Mouse (Mus musculus) ES-Bruce4 (cell line): ENCODE data around the gene Plscr3.

Experiments
- CTCF ChIP-seq: IDR thresholded peaks from one replicate; pipeline ENCODE4 v1.8.1; 2011; ENCODE audit warnings: low read depth, low read length
- POLR2A ChIP-seq: IDR thresholded peaks from one replicate; pipeline ENCODE4 v1.8.1; 2011; ENCODE audit warnings: low read length; ENCODE audit not compliant: insufficient read depth

DNA sequence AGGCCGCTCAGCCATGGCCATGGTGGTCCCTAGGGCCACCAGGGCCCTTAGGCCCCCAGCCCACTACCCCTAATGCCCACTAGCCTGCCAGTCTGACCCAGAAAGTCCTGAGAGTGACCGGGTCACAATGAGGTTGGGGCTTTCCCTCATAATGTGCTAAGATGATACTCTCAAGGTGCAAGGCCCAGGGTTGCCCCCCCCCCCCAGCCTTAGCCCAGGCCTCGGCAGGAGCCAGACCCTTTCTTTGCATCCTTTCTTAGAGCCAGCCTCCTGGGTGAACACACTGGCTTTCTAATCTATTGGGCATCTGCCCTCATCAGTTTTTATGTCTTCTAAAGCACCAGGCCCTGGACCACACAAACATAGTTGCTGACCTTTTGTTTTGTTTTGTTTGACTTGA is 24.1 kb upstream of the Plscr3 start, which contains the start of gene Spem1:
- TF ChIP-seq CTCF (no peak), POLR2A (no peak)
